Mouse (Mus musculus) lung, postnatal 14 days (tissue): Measurements from ENCODE around the gene Hsd11b1.
"Not testable (repeated sequence)": the region's sequence is repeated elsewhere in the genome, so short reads cannot be mapped to it uniquely, and the experiment has no call there.

ENCODE experiments used
- DNase-seq: peaks from one replicate; pipeline ENCODE4 v3.0.0; 2021

The Hsd11b1 gene

GRCm38 (mm10) chr1:193278414-193279045 is 14.7 kb upstream of the Hsd11b1 start:
- DNase-seq, result peak; percentile 41

DNA sequence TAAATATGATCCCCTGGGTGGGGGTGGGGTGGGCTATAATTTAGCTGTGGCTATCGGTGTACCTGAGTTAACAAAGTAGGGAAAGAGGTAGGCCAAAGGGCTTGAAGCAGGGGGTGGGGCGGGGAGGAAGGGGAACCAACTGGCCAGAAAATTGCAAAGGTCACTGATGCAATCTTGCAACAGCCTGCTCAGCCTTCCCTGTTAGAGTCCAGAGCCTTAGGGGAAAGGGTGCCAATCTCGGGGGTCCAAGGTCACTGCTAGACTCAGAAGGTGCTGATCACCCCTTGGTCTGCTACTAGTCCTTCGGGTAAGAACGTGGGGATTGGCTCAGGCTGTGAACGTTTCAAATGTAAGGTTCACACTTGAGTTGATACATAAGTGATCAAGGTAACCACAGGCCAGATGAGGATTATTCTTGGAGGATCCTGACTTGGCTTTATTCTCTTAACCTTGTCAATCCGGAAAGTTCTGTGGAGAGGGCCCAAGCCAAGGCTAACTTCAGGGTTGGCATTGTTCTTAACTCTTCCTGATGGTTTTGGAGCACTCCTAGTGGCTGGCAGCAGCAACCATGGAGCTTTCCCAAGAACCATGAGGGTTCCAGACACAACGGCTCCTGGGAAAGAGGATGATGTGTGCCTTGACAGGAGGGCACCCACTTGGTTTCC is 10.7 kb upstream of the Hsd11b1 start:
- no peak for DNase-seq

DNA sequence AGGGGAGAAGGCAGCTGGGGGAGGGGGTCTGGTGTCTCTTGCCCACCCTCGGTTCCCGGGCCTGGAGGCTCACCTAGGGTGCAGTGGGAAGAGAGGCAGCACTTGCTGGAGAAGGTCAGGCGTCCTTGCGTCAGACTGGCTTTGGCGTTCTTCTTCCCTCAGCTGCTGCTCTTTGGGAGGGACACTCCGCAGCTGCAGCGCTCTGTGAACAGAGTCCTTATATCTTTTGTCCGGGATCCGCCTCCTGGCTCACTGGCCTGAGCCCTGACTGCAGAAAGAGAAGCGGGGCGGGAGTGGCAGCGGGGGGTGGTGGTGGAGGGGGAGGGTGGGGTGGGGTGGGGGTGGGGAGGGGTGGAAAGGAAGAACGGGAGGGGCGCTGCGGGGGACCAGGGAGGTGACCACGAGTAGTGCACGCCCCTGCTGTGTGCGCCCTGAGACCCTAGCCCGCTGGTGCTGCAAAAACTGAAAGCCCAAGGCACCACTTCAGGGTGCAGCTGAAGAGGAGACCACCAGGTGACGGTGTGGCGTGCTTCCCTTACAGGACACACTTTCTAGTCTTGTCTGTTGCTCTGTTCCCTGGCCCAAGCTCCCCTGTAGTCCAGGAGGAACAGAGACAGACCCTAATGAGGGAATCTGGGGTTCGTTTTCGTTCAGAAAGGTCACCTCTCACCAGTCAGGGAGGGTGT is 9.2 kb upstream of the Hsd11b1 start, which contains the start of gene G0s2:
Gene G0s2, minus strand, starts transcription at position 302 of the 686 bp plus-strand sequence.
- DNase-seq, result peak; percentile 78

DNA sequence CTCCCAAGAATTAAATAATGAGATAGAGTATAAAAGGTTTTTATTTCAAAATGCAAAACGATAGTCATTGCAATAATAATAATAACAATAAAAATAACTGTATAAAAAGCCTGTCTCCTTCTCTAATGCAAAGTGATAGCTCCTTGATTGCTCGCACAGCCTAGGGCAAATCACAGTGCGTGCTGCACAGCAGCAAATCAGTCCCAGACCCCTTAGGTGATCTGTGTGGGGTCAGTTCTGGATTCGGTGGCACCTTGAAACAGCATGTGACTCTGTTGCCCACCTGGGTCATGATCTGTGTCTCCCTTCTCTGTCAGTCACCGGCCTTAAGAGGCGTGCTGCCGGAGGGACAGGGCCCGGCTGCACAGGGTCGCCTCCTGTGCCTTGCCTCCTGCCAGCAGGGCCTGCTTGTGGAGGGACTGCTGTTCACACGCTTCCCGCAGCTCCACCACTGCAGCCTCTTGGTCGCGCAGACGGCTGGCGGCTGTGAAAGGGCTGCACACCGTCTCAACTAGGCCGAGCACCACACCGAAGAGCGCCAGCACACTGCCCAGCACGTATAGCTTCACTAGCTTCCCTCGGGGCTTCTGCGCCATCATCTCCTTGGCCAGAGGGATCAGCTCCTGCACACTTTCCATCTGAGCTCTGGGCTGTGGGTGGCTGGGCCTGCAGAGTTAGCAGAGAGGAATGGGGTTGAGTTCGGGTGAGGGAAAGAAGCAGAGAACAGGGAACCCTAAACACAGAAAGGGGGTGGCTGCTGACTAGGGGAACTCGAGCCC is 8.5 kb upstream of the Hsd11b1 start:
- peak; percentile 22 for DNase-seq

- DNase-seq, result peak; percentile 28
These were observed 7.3 kb upstream of the Hsd11b1 start for GRCm38 (mm10) chr1:193270965-193271763.

- DNase-seq, result no peak
These were observed 1.9 kb upstream of the Hsd11b1 start for GRCm38 (mm10) chr1:193265734-193266133.

- no peak for DNase-seq
These were observed 608 bp downstream of the Hsd11b1 start for GRCm38 (mm10) chr1:193263026-193263907.

GRCm38 (mm10) chr1:193261897-193262548 is 1.9 kb downstream of the Hsd11b1 start:
- DNase-seq, result no peak

- no peak for DNase-seq
These were observed 4.3 kb downstream of the Hsd11b1 start for GRCm38 (mm10) chr1:193259559-193259958.

DNA sequence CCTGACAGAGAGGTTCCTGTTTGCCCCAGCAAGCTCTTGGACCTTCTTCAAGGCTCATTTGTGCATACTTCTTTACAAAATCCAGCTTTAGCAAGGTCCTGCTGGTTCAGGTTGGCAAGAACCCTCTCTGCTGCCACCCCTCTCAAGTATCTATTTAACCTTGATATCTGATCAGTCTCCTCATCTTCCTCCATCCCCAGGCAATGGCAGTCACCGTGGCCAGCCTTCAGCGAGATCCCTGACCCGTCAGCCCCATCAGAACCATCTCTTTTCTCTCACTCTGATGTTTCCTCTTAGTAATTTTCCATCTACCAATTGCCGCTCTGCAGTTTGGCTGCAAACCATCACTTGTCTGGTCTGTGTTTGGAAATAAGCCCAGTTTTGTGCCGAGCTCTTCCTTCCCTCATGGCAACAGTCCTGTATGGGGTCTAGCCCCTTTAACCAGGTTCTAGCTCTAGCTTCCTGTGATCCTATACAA is 7.2 kb downstream of the Hsd11b1 start:
- DNase-seq, result no peak

GRCm38 (mm10) chr1:193256289-193256577 is 7.6 kb downstream of the Hsd11b1 start:
- no peak for DNase-seq

- DNase-seq, result peak; percentile 84
These were observed 8.2 kb downstream of the Hsd11b1 start for GRCm38 (mm10) chr1:193255488-193256288.

DNA sequence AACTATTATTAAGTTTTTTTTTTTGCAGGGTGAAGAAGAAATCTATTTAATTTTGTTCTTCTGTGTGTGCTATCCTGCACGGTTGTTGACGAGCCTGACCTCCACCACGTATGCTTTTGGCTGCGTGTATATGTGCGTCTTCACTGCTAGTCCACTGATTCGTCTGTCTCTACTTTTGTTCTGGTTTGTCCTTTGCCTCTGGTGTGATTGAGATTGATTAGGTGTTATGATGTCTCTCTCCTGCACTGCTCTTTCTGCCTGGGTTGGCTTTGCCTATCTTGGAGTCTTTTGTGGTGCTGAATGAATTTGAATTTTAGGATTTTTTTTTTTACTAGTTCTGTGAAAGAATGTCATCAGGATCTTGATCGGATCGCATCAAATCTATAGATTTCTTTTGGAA is 8.8 kb downstream of the Hsd11b1 start:
- DNase-seq, result no peak

GRCm38 (mm10) chr1:193253895-193254294 is 10.0 kb downstream of the Hsd11b1 start:
- DNase-seq, result not testable (repeated sequence)

DNA sequence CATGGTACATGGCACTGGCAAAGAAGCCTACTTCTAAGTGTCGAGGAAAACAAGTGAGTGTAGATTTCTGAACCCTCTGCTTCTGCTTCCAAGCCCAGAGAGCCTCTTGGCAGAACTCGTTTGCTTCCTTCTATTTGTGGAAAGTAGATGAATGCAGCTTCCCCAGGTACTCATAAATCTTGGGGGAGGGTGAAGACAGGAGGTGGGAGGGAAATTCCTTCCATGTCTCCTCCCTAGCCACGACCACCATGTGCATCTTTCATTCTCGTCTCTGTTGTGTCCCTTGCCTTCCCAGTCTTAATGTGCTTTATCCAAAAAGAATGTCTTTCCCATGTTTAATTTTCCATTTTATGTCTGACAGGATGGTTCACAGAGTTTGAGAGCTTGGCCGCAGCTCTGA is 11.3 kb downstream of the Hsd11b1 start:
- no peak for DNase-seq

- no peak for DNase-seq
These were observed 12.5 kb downstream of the Hsd11b1 start for GRCm38 (mm10) chr1:193251386-193251785.

- DNase-seq, result no peak
These were observed 13.8 kb downstream of the Hsd11b1 start for GRCm38 (mm10) chr1:193250026-193250425.

GRCm38 (mm10) chr1:193244235-193244634 is 19.6 kb downstream of the Hsd11b1 start:
- DNase-seq, result no peak

- DNase-seq, result no peak
These were observed 20.2 kb downstream of the Hsd11b1 start for GRCm38 (mm10) chr1:193243571-193244193.
